Mouse (Mus musculus) ES-Bruce4 (cell line): ENCODE data around the gene Pnpo.

Experiments
- CTCF ChIP-seq: IDR thresholded peaks from one replicate; pipeline ENCODE4 v1.8.1; 2011; ENCODE audit warnings: low read depth, low read length
- POLR2A ChIP-seq: IDR thresholded peaks from one replicate; pipeline ENCODE4 v1.8.1; 2011; ENCODE audit warnings: low read length; ENCODE audit not compliant: insufficient read depth

DNA sequence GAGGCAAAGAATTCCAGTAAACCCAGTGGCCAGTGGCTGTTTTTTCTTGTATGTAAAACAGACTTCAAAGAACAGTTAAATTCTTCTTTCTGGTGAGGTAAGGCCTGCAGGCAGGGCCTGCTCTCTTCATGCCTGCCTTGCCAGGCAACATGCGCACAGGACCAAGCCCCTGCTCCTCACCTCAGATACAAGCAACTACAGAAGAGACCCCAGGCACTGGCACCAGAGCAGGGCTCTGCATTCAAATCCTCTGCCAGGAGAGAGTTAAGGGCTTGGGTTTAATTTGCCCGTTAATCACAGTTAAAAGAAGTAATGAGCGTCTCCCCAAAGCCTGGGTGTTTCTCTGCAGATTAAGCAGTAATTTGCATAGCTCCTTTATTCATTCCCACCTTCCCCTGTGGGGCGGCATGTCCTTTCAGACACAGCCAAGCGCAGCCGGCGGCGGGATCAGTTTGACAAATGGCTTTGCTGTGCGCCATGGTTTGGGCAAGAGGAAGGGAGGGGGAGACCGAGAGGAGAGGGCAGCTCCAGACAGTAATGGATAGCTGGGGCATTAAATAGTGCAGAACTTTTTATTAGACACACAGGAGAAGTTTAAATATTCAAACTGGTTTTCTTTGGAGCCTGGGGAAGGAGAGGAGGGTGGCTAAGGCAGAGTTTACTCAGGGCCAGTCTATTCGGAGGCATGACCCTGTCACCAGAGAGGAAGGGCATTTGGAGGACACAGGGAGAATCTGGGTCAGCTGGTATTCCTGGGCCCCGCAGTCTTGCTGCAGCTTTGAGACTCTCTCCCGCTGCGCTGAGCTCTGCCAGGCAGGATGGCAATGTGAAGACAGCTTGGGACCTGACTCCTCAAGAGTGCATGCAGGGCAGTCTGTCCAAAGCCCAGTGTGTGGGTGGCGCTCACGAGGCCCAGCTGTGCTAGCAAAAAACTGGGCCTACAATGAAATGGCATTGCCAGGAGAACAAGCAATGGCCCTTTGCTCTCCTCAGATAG, 40.8 kb downstream of the Pnpo start:
- TF ChIP-seq CTCF (no peak), POLR2A (no peak)
